Mouse (Mus musculus) bone marrow macrophage, adult 2 months (primary cell): ENCODE data around the gene Agtpbp1.

Experiments used
- CTCF ChIP-seq: IDR thresholded peaks from 2 replicates; pipeline ENCODE4 v1.5.1; 2012; ENCODE audit warnings: low read depth, mild to moderate bottlenecking, low read length, moderate library complexity
- POLR2A ChIP-seq: IDR thresholded peaks from 2 replicates; pipeline ENCODE4 v1.6.1; 2012; ENCODE audit warnings: mild to moderate bottlenecking, low read depth, low read length, borderline replicate concordance

- no peak for TF ChIP-seq CTCF
- no peak for TF ChIP-seq POLR2A
These were observed 5.7 kb upstream of the Agtpbp1 start for GRCm38 (mm10) chr13:59590691-59591090.
